Mouse (Mus musculus): ENCODE measurements around the gene Pcp4. TPM values are rescaled to one million over a fixed set of nuclear protein-coding genes. Genes with fewer than 3 reads are reported as not detected.

Gene Pcp4
- polyA plus RNA-seq, 1 experiment = 0.18 TPM

GRCm38 (mm10) chr16:96469640-96470039 lies 2.2 kb downstream of the Pcp4 start:
- H3K4me3 ChIP-seq (ENCODE audit: insufficient read depth, poor library complexity, severe bottlenecking) = no peak overlapping the region
- no peaks in the 10 kb centered on the region for H3K79me2 ChIP-seq (ENCODE audit: control insufficient read depth, insufficient read depth)
- no peaks in the 10 kb centered on the region for H3K36me3 ChIP-seq (ENCODE audit: control insufficient read depth, insufficient read depth)
- TF ChIP-seq FOSL1 (IDR thresholded peaks at IDR 0.05; ENCODE audit: insufficient read depth, low read length, poor library complexity, severe bottlenecking) (no peak), CTCF (IDR thresholded peaks at IDR 0.05; ENCODE audit: control insufficient read depth, insufficient read depth, insufficient read length) (no peak), USF1 (IDR thresholded peaks at IDR 0.05; ENCODE audit: low read depth) (no peak), MYOG (IDR thresholded peaks at IDR 0.05; ENCODE audit: control insufficient read depth, extremely low read depth, insufficient read length) (no peak), MAX (IDR thresholded peaks at IDR 0.05) (no peak), MYOD1 (IDR thresholded peaks at IDR 0.05; ENCODE audit: control insufficient read depth, insufficient read length, low read depth) (no peak), CEBPB (IDR thresholded peaks at IDR 0.05; ENCODE audit: low read depth) (no peak)
- peaks cover 34% of the 10 kb centered on the region for H3K27me3 ChIP-seq (ENCODE audit: control insufficient read depth, insufficient read depth, insufficient read length)
- no peak overlapping the region for H3ac ChIP-seq (ENCODE audit: control insufficient read depth, insufficient read length, low read depth)
- H3K79me3 ChIP-seq (ENCODE audit: low read depth) = no peaks in the 10 kb centered on the region

- Histone ChIP-seq H3K4me3 (ENCODE audit: insufficient read depth, poor library complexity, severe bottlenecking) (no peak overlapping the region), H3ac (ENCODE audit: control insufficient read depth, insufficient read length, low read depth) (no peak overlapping the region), H3K79me3 (ENCODE audit: low read depth) (no peaks in the 10 kb centered on the region), H3K36me3 (ENCODE audit: control insufficient read depth, insufficient read depth) (no peaks in the 10 kb centered on the region), H3K79me2 (ENCODE audit: control insufficient read depth, insufficient read depth) (no peaks in the 10 kb centered on the region), H3K27me3 (ENCODE audit: control insufficient read depth, insufficient read depth, insufficient read length) (peaks cover 27% of the 10 kb centered on the region)
- no peak for TF ChIP-seq MAX (IDR thresholded peaks at IDR 0.05)
- no peak for TF ChIP-seq FOSL1 (IDR thresholded peaks at IDR 0.05; ENCODE audit: insufficient read depth, low read length, poor library complexity, severe bottlenecking)
- TF ChIP-seq CTCF (IDR thresholded peaks at IDR 0.05; ENCODE audit: control insufficient read depth, insufficient read depth, insufficient read length) = no peak
- no peak for TF ChIP-seq MYOD1 (IDR thresholded peaks at IDR 0.05; ENCODE audit: control insufficient read depth, insufficient read length, low read depth)
- no peak for TF ChIP-seq MYOG (IDR thresholded peaks at IDR 0.05; ENCODE audit: control insufficient read depth, extremely low read depth, insufficient read length)
- no peak for TF ChIP-seq CEBPB (IDR thresholded peaks at IDR 0.05; ENCODE audit: low read depth)
- TF ChIP-seq USF1 (IDR thresholded peaks at IDR 0.05; ENCODE audit: low read depth) = no peak
Observed at GRCm38 (mm10) chr16:96472361-96472760, 5.0 kb downstream of the Pcp4 start.

GRCm38 (mm10) chr16:96472816-96473215 lies 5.4 kb downstream of the Pcp4 start:
- Histone ChIP-seq H3K36me3 (ENCODE audit: control insufficient read depth, insufficient read depth) (no peaks in the 10 kb centered on the region), H3K79me3 (ENCODE audit: low read depth) (no peaks in the 10 kb centered on the region), H3ac (ENCODE audit: control insufficient read depth, insufficient read length, low read depth) (no peak overlapping the region), H3K79me2 (ENCODE audit: control insufficient read depth, insufficient read depth) (no peaks in the 10 kb centered on the region), H3K27me3 (ENCODE audit: control insufficient read depth, insufficient read depth, insufficient read length) (peaks cover 27% of the 10 kb centered on the region), H3K4me3 (ENCODE audit: insufficient read depth, poor library complexity, severe bottlenecking) (no peak overlapping the region)
- TF ChIP-seq MAX (IDR thresholded peaks at IDR 0.05) (no peak), FOSL1 (IDR thresholded peaks at IDR 0.05; ENCODE audit: insufficient read depth, low read length, poor library complexity, severe bottlenecking) (no peak), CTCF (IDR thresholded peaks at IDR 0.05; ENCODE audit: control insufficient read depth, insufficient read depth, insufficient read length) (no peak), MYOD1 (IDR thresholded peaks at IDR 0.05; ENCODE audit: control insufficient read depth, insufficient read length, low read depth) (no peak), USF1 (IDR thresholded peaks at IDR 0.05; ENCODE audit: low read depth) (no peak)

- Histone ChIP-seq H3K4me3 (ENCODE audit: insufficient read depth, poor library complexity, severe bottlenecking) (no peak overlapping the region), H3K27me3 (ENCODE audit: control insufficient read depth, insufficient read depth, insufficient read length) (peaks cover 24% of the 10 kb centered on the region), H3K36me3 (ENCODE audit: control insufficient read depth, insufficient read depth) (no peaks in the 10 kb centered on the region), H3ac (ENCODE audit: control insufficient read depth, insufficient read length, low read depth) (no peak overlapping the region), H3K79me2 (ENCODE audit: control insufficient read depth, insufficient read depth) (no peaks in the 10 kb centered on the region), H3K79me3 (ENCODE audit: low read depth) (no peaks in the 10 kb centered on the region)
- TF ChIP-seq FOSL1 (IDR thresholded peaks at IDR 0.05; ENCODE audit: insufficient read depth, low read length, poor library complexity, severe bottlenecking) (no peak), MAX (IDR thresholded peaks at IDR 0.05) (no peak), MYOD1 (IDR thresholded peaks at IDR 0.05; ENCODE audit: control insufficient read depth, insufficient read length, low read depth) (no peak), CEBPB (IDR thresholded peaks at IDR 0.05; ENCODE audit: low read depth) (no peak), CTCF (IDR thresholded peaks at IDR 0.05; ENCODE audit: control insufficient read depth, insufficient read depth, insufficient read length) (no peak), USF1 (IDR thresholded peaks at IDR 0.05; ENCODE audit: low read depth) (no peak), MYOG (IDR thresholded peaks at IDR 0.05; ENCODE audit: control insufficient read depth, extremely low read depth, insufficient read length) (no peak)
Observed at GRCm38 (mm10) chr16:96474185-96474584, 6.8 kb downstream of the Pcp4 start.

- H3K79me2 ChIP-seq (ENCODE audit: control insufficient read depth, insufficient read depth) = no peaks in the 10 kb centered on the region
- no peak for TF ChIP-seq FOSL1 (IDR thresholded peaks at IDR 0.05; ENCODE audit: insufficient read depth, low read length, poor library complexity, severe bottlenecking)
- TF ChIP-seq MYOG (IDR thresholded peaks at IDR 0.05; ENCODE audit: control insufficient read depth, extremely low read depth, insufficient read length) = no peak
- TF ChIP-seq USF1 (IDR thresholded peaks at IDR 0.05; ENCODE audit: low read depth) = no peak
- no peak for TF ChIP-seq MYOD1 (IDR thresholded peaks at IDR 0.05; ENCODE audit: control insufficient read depth, insufficient read length, low read depth)
Observed at GRCm38 (mm10) chr16:96481791-96482190, 14.4 kb downstream of the Pcp4 start.

GRCm38 (mm10) chr16:96487007-96487684 lies 19.7 kb downstream of the Pcp4 start:
- H3K79me3 ChIP-seq (ENCODE audit: low read depth) = no peaks in the 10 kb centered on the region
- H3ac ChIP-seq (ENCODE audit: control insufficient read depth, insufficient read length, low read depth) = no peak overlapping the region
- TF ChIP-seq USF1 (IDR thresholded peaks at IDR 0.05; ENCODE audit: low read depth) (no peak), MYOD1 (IDR thresholded peaks at IDR 0.05; ENCODE audit: control insufficient read depth, insufficient read length, low read depth) (no peak), FOSL1 (IDR thresholded peaks at IDR 0.05; ENCODE audit: insufficient read depth, low read length, poor library complexity, severe bottlenecking) (no peak), MYOG (IDR thresholded peaks at IDR 0.05; ENCODE audit: control insufficient read depth, extremely low read depth, insufficient read length) (no peak), CEBPB (IDR thresholded peaks at IDR 0.05; ENCODE audit: low read depth) (no peak), CTCF (IDR thresholded peaks at IDR 0.05; ENCODE audit: control insufficient read depth, insufficient read depth, insufficient read length) (no peak)
- peaks cover 30% of the 10 kb centered on the region for H3K27me3 ChIP-seq (ENCODE audit: control insufficient read depth, insufficient read depth, insufficient read length)
- H3K36me3 ChIP-seq (ENCODE audit: control insufficient read depth, insufficient read depth) = no peaks in the 10 kb centered on the region
- no peaks in the 10 kb centered on the region for H3K79me2 ChIP-seq (ENCODE audit: control insufficient read depth, insufficient read depth)
- H3K4me3 ChIP-seq (ENCODE audit: insufficient read depth, poor library complexity, severe bottlenecking) = no peak overlapping the region

More at GRCm38 (mm10) chr16:96481791-96482190, 14.4 kb downstream of the Pcp4 start:
- Histone ChIP-seq H3K4me3 (ENCODE audit: insufficient read depth, poor library complexity, severe bottlenecking) (no peak overlapping the region), H3K79me3 (ENCODE audit: low read depth) (no peaks in the 10 kb centered on the region), H3K27me3 (ENCODE audit: control insufficient read depth, insufficient read depth, insufficient read length) (peaks cover 8% of the 10 kb centered on the region), H3K36me3 (ENCODE audit: control insufficient read depth, insufficient read depth) (no peaks in the 10 kb centered on the region), H3ac (ENCODE audit: control insufficient read depth, insufficient read length, low read depth) (no peak overlapping the region)
